Mouse (Mus musculus) ES-E14 (cell line): ENCODE measurements around the gene Tpmt. TPM values are rescaled to one million over a fixed set of nuclear protein-coding genes. Genes with fewer than 3 reads are reported as not detected.
A peak's percentile ranks its signal among the peaks of the same experiment; 100 is the strongest.

ENCODE experiments used
- DNase-seq: peaks from one replicate; pipeline ENCODE4 v3.0.0-alpha.2; 2013; ENCODE audit warnings: low read depth, low spot score
- H3K27ac ChIP-seq: 2 replicates; pipeline ENCODE4 v1.5.1; 2012; ENCODE audit warnings: low read depth, mild to moderate bottlenecking, low read length, moderate library complexity, mixed read lengths; ENCODE audit not compliant: poor library complexity, insufficient read depth, severe bottlenecking
- H3K36me3 ChIP-seq: 2 replicates; pipeline ENCODE4 v1.6.1; 2012; ENCODE audit warnings: mild to moderate bottlenecking, low read length, moderate library complexity, mixed read lengths; ENCODE audit not compliant: control insufficient read depth, poor library complexity, insufficient read depth, severe bottlenecking
- H3K4me1 ChIP-seq, 2 experiments: fragments of 150-350 bp in 1 of 2; sonication (generic) in 1 of 2; 2 replicates each; pipeline ENCODE4 v1.6.1; 2012; ENCODE audit warnings: low read length in 2 of 2, mild to moderate bottlenecking in 1 of 2, mixed read lengths in 1 of 2; ENCODE audit not compliant: control insufficient read depth in 2 of 2, insufficient read depth in 2 of 2, poor library complexity in 1 of 2
- H3K4me3 ChIP-seq, 2 experiments: fragments of 150-350 bp in 1 of 2; sonication (generic) in 1 of 2; 2 replicates each; pipeline ENCODE4 v1.5.1; 2012; ENCODE audit warnings: low read length in 2 of 2, low read depth in 1 of 2, mild to moderate bottlenecking in 1 of 2, mixed read lengths in 1 of 2; ENCODE audit not compliant: insufficient read depth in 1 of 2, poor library complexity in 1 of 2, severe bottlenecking in 1 of 2
- H3K9ac ChIP-seq: 2 replicates; pipeline ENCODE4 v1.6.1; 2012; ENCODE audit warnings: low read depth, mild to moderate bottlenecking, low read length, mixed read lengths; ENCODE audit not compliant: poor library complexity, insufficient read depth, severe bottlenecking
- H3K9me3 ChIP-seq: fragments of 150-350 bp; sonication (generic); 2 replicates; pipeline ENCODE4 v1.6.1; 2012; ENCODE audit warnings: low read depth, mild to moderate bottlenecking, low read length; ENCODE audit not compliant: control insufficient read depth, insufficient read depth
- CHD2 ChIP-seq: IDR thresholded peaks from 2 replicates; pipeline ENCODE4 v1.6.1; 2014; ENCODE audit warnings: mild to moderate bottlenecking, low read depth, low read length, inconsistent platforms
- HCFC1 ChIP-seq: IDR thresholded peaks from 2 replicates; pipeline ENCODE4 v1.6.1; 2012; ENCODE audit warnings: low read length, inconsistent platforms, borderline replicate concordance; ENCODE audit not compliant: insufficient read depth
- MAFK ChIP-seq: IDR thresholded peaks from 2 replicates; pipeline ENCODE4 v1.6.1; 2014; ENCODE audit warnings: mild to moderate bottlenecking, low read depth, low read length, inconsistent platforms; ENCODE audit not compliant: insufficient read depth
- ZC3H11A ChIP-seq: IDR thresholded peaks from 2 replicates; pipeline ENCODE4 v1.6.1; 2012; ENCODE audit warnings: low read depth, mild to moderate bottlenecking, inconsistent platforms, low read length, borderline replicate concordance
- ZNF384 ChIP-seq: IDR thresholded peaks from 2 replicates; pipeline ENCODE4 v1.6.1; 2012; ENCODE audit warnings: low read depth, low read length, inconsistent platforms
- in situ Hi-C, 2 experiments: fragments of 600-800 bp; cut with MboI; formaldehyde crosslinking; loops; one replicate each; pipeline ENCODE4 v1.15.1; 2025; ENCODE audit warnings: low sequenced_read_pairs in 2 of 2, inconsistent platforms in 1 of 2; ENCODE audit not compliant: unreplicated experiment in 2 of 2
- total RNA-seq: library from RNA; depleted of rRNA; stranded (reverse); fragments of 300-350 nt; gene quantifications from 2 replicates; pipeline ENCODE4 v1.2.3, GENCODE M21; 2012

Tpmt gene
- total RNA-seq, 1 experiment, result 5.9 TPM

DNA sequence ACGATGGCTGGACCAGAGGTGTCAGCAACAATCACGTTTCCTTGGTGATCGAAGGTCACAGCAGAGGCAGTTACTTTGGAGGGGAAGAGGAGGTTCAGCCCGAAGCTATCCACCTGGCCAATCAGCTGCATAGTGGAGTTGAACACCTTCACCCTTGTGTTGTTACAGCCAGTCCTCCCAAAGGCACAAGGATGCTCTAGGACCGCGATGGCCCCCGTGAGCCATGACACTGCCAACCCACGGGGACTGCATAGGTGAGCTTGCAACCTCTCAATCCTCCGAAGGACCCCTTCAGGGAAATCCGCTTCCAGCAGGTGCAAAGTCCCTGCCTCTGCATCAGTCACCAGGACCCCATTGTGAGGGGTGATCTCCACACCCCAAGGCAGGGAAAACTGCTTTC, 30.8 kb downstream of the Tpmt start:
- in situ Hi-C loops, result loop anchor here (10.0 to 25.0 kb wide), 2 partner anchors 176 to 189 kb away; no protein-coding TSS in a partner anchor

DNA sequence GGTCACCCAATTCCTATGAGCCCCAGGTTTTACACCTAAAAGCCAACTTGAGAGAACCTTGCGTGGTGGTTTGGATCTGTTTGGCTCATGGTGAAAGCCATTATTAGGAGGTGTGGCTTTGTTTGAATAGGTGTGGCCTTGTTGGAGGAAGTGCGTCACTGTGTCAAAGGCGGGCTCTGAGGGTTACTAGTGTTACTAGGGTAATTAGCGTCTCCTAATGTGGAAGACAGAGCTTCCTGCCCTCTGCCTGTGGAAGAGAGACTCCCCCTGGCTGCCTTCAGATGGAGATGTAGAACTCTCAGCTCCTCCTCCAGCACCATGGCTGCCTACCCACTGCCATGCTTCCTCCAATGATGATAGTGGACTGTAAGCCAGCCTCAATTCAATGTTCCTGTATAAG, 42.9 kb downstream of the Tpmt start:
- TF ChIP-seq ZNF384 (no peak), CHD2 (no peak), HCFC1 (no peak), ZC3H11A (no peak), MAFK (no peak)
- DNase-seq, result no peak
- no peaks in the 10 kb centered on the region for H3K9me3 ChIP-seq
- H3K9ac ChIP-seq, result no peak overlapping the region
- in situ Hi-C loops, result loop anchor here in 1 of 2 experiments (25.0 kb wide), 1 partner anchor 164 kb away; no protein-coding TSS in a partner anchor
- H3K36me3 ChIP-seq, result no peaks in the 10 kb centered on the region
- no peak overlapping the region for H3K27ac ChIP-seq
- no peak overlapping the region for H3K4me3 ChIP-seq
- H3K4me1 ChIP-seq, result peaks cover 0 to 5% of the 10 kb centered on the region in 2 experiments; a peak in 2 of 4 replicates

More for the DNA sequence above, 30.8 kb downstream of the Tpmt start:
- 0 out of 2 replicates have a peak, but pooled peaks cover 3% of the 10 kb centered on the region for H3K9me3 ChIP-seq
- no peaks in the 10 kb centered on the region for H3K36me3 ChIP-seq
- no peak for DNase-seq
- H3K4me3 ChIP-seq, result peak overlapping the region; percentile 63 to 82; a peak in 3 of 4 replicates
- no peak overlapping the region for H3K27ac ChIP-seq
- H3K4me1 ChIP-seq, result 0 out of 4 replicates have a peak, but pooled peaks cover 0 to 2% of the 10 kb centered on the region in 2 experiments
- H3K9ac ChIP-seq, result no peak overlapping the region
- TF ChIP-seq HCFC1 (no peak), ZC3H11A (no peak), MAFK (no peak), ZNF384 (no peak), CHD2 (no peak)

DNA sequence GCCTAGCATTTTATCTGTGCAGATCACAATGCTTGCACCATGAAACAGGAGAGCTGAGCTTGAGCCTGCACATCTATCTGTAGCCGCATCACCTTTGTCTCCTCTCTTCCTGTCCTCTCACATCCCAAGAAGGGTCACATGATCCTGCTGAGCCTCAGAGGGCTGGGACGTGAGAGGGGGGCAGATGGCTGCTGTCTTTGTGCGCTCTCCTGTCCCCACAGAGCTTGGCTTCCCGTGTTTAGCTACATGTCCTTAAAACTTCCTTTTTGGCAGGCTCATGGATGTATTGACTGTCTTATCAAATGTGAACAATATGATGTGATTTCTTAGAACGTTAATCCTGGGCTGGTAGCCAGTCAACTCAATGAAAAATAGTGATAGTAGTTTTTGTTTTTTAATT, 45.0 kb downstream of the Tpmt start:
- H3K4me3 ChIP-seq, result no peak overlapping the region
- H3K27ac ChIP-seq, result no peak overlapping the region
- no peak overlapping the region for H3K9ac ChIP-seq
- TF ChIP-seq ZC3H11A (no peak), MAFK (no peak), CHD2 (no peak), HCFC1 (no peak), ZNF384 (no peak)
- H3K36me3 ChIP-seq, result no peaks in the 10 kb centered on the region
- DNase-seq, result no peak
- no peaks in the 10 kb centered on the region for H3K9me3 ChIP-seq
- in situ Hi-C loops, result no loop called here
- H3K4me1 ChIP-seq, result peaks cover 0 to 3% of the 10 kb centered on the region in 2 experiments; a peak in 2 of 4 replicates

DNA sequence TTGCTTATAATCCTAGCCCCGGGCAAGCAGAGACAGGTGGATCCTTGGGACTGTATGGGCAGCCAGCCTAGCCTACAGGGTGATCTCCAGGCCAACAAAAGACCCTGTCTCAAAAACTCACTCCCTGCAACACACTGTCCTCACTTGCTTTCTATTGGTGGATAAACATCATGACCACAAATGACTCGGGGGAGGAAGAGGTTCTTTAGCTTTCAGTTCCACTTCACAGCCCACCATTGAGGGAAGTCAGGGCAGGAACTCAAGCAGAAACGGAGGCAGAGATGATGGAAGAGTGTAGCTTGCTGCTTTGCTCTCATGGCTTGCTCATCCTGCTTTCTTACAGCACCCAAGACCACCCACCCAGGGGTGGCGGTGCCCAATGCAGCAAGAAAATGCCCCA, 47.2 kb downstream of the Tpmt start:
- Histone ChIP-seq H3K27ac (no peak overlapping the region), H3K9me3 (no peaks in the 10 kb centered on the region), H3K4me1 (peaks cover 0 to 3% of the 10 kb centered on the region in 2 experiments; a peak in 2 of 4 replicates), H3K9ac (no peak overlapping the region), H3K36me3 (no peaks in the 10 kb centered on the region), H3K4me3 (no peak overlapping the region)
- no peak for TF ChIP-seq HCFC1
- no peak for TF ChIP-seq ZNF384
- no peak for TF ChIP-seq ZC3H11A
- TF ChIP-seq CHD2, result no peak
- no peak for TF ChIP-seq MAFK
- in situ Hi-C loops, result no loop called here
- DNase-seq, result no peak

DNA sequence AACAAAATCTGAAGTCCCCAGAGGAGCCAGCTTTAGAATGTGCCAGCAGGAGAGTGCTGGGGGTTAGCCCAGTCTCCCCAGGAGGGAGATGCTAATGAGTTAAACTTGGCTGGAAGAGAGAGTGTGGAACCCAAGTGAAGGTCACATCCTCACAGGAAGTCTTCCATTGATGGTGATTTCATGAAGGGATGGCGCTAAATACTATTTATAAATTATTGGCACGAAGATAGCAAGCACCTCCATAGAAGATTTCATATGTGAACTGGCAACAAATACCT, 51.3 kb downstream of the Tpmt start:
- Histone ChIP-seq H3K9me3 (no peaks in the 10 kb centered on the region), H3K4me1 (no peaks in the 10 kb centered on the region), H3K36me3 (no peaks in the 10 kb centered on the region), H3K27ac (no peak overlapping the region), H3K9ac (no peak overlapping the region), H3K4me3 (no peak overlapping the region)
- in situ Hi-C loops, result no loop called here
- no peak for TF ChIP-seq HCFC1
- no peak for DNase-seq
